Mouse (Mus musculus) neural tube, embryonic 11.5 days (tissue): ENCODE data around the gene Fgf9. TPM values are rescaled to one million over a fixed set of nuclear protein-coding genes. Genes with fewer than 3 reads are reported as not detected.

ENCODE experiments used
- ATAC-seq: fragments of 200-750 bp; cut with Nextera tagmentation; 2 replicates; pipeline ENCODE4 v1.8.0; 2017; ENCODE audit warnings: moderate number of reproducible peaks, mild to moderate bottlenecking, moderate TSS enrichment, moderate library complexity; ENCODE audit not compliant: insufficient read depth, low FRiP score, low TSS enrichment
- DNase-seq: peaks from one replicate; pipeline ENCODE4 v3.0.0-alpha.2; 2015; ENCODE audit warnings: low spot score
- H3K27ac ChIP-seq: fragments of 300-500 bp; sonication (generic); 2 replicates; pipeline ENCODE4 v1.5.1; 2014; ENCODE audit warnings: low read depth, mild to moderate bottlenecking, low read length
- H3K27me3 ChIP-seq: fragments of 300-500 bp; sonication (generic); 2 replicates; pipeline ENCODE4 v1.6.1; 2014; ENCODE audit warnings: mild to moderate bottlenecking, low read length, mixed read lengths; ENCODE audit not compliant: control insufficient read depth, insufficient read depth
- H3K36me3 ChIP-seq: fragments of 300-500 bp; sonication (generic); 2 replicates; pipeline ENCODE4 v1.6.1; 2014; ENCODE audit warnings: mild to moderate bottlenecking, low read length, moderate library complexity, mixed read lengths; ENCODE audit not compliant: control insufficient read depth, insufficient read depth
- H3K4me1 ChIP-seq: fragments of 300-500 bp; sonication (generic); 2 replicates; pipeline ENCODE4 v1.6.1; 2014; ENCODE audit warnings: low read length, mixed read lengths; ENCODE audit not compliant: control insufficient read depth, insufficient read depth
- H3K4me2 ChIP-seq: fragments of 300-500 bp; sonication (generic); 2 replicates; pipeline ENCODE4 v1.6.1; 2014; ENCODE audit warnings: low read depth, mild to moderate bottlenecking, moderate library complexity
- H3K4me3 ChIP-seq: fragments of 300-500 bp; sonication (generic); 2 replicates; pipeline ENCODE4 v1.5.1; 2014; ENCODE audit warnings: low read depth, low read length
- H3K9ac ChIP-seq: fragments of 300-500 bp; sonication (generic); 2 replicates; pipeline ENCODE4 v1.6.1; 2014; ENCODE audit warnings: mild to moderate bottlenecking, low read length
- H3K9me3 ChIP-seq: fragments of 300-500 bp; sonication (generic); 2 replicates; pipeline ENCODE4 v1.6.1; 2016; ENCODE audit warnings: low read length; ENCODE audit not compliant: control insufficient read depth
- WGBS: fragments of 180-500 bp; shearing (Covaris S2); extraction: QIAGEN DNeasy Blood & Tissue Kit; methylation state at CpG from one replicate; pipeline ENCODE4 v1.1.7; 2014; 5-methylcytosine and 5-hydroxymethylcytosine counted together
- polyA plus RNA-seq: library from polyadenylated mRNA; unstranded; fragments of >200 nt; fragmentation: Nextera tagmentation; extraction: Ambion mirVana; gene quantifications from 2 replicates; pipeline ENCODE4 v1.2.1, GENCODE M21; 2014

Fgf9 gene
- polyA plus RNA-seq, 1 experiment from 2014 or later, result 7.3 TPM

- Histone ChIP-seq H3K9me3 (no peaks in the 10 kb centered on the region), H3K9ac (peak overlapping the region; percentile 69), H3K4me1 (peaks cover 15% of the 10 kb centered on the region; the same call in 1 of the 2 replicates), H3K27me3 (peaks cover 43% of the 10 kb centered on the region), H3K27ac (0 out of 2 replicates have a peak overlapping the region, but pooled peaks have one; percentile 4), H3K4me3 (peak overlapping the region; percentile 58), H3K36me3 (no peaks in the 10 kb centered on the region), H3K4me2 (peak overlapping the region; percentile 93)
- ATAC-seq, result peak; percentile 10; the same call in 1 of the 2 replicates
- DNase-seq, result peak; percentile 71
- WGBS, result 1% methylated on average over 31 of the region's 31 CpGs
Observed at GRCm38 (mm10) chr14:58071120-58071641, 834 bp downstream of the Fgf9 start.

- H3K4me1 ChIP-seq, result peaks cover 19% of the 10 kb centered on the region
- ATAC-seq, result peak; percentile 71
Observed at GRCm38 (mm10) chr14:58071830-58072770, 1.8 kb downstream of the Fgf9 start.

GRCm38 (mm10) chr14:58072771-58073501, 2.6 kb downstream of the Fgf9 start:
- H3K4me1 ChIP-seq, result peaks cover 19% of the 10 kb centered on the region
- no peaks in the 10 kb centered on the region for H3K36me3 ChIP-seq
- H3K9ac ChIP-seq, result peak overlapping the region; percentile 18; the same call in 1 of the 2 replicates
- peak overlapping the region; percentile 58 for H3K4me3 ChIP-seq
- H3K9me3 ChIP-seq, result no peaks in the 10 kb centered on the region
- H3K4me2 ChIP-seq, result peak overlapping the region; percentile 93
- under 1% methylated on average over 29 of the region's 29 CpGs for WGBS
- no peak for ATAC-seq
- H3K27ac ChIP-seq, result no peak overlapping the region
- DNase-seq, result peak; percentile 40
- H3K27me3 ChIP-seq, result peaks cover 60% of the 10 kb centered on the region

More at GRCm38 (mm10) chr14:58071830-58072770, 1.8 kb downstream of the Fgf9 start:
- Histone ChIP-seq H3K4me3 (peak overlapping the region; percentile 58), H3K4me2 (peak overlapping the region; percentile 93), H3K36me3 (no peaks in the 10 kb centered on the region), H3K9ac (peak overlapping the region; percentile 69), H3K27me3 (peaks cover 52% of the 10 kb centered on the region), H3K27ac (no peak overlapping the region), H3K9me3 (no peaks in the 10 kb centered on the region)
- under 1% methylated on average over 85 of the region's 85 CpGs for WGBS
- peak; percentile 88 for DNase-seq

GRCm38 (mm10) chr14:58073936-58074335, 3.6 kb downstream of the Fgf9 start:
- H3K4me2 ChIP-seq, result peak overlapping the region; percentile 93
- peaks cover 19% of the 10 kb centered on the region for H3K4me1 ChIP-seq
- H3K9me3 ChIP-seq, result no peaks in the 10 kb centered on the region
- H3K27me3 ChIP-seq, result peaks cover 61% of the 10 kb centered on the region
- no peaks in the 10 kb centered on the region for H3K36me3 ChIP-seq
- under 1% methylated on average over 20 of the region's 20 CpGs for WGBS
- peak overlapping the region; percentile 58 for H3K4me3 ChIP-seq
- H3K27ac ChIP-seq, result no peak overlapping the region
- H3K9ac ChIP-seq, result no peak overlapping the region
- peak; percentile 25 for DNase-seq
- ATAC-seq, result no peak

GRCm38 (mm10) chr14:58074621-58075432, 4.5 kb downstream of the Fgf9 start:
- Histone ChIP-seq H3K9me3 (no peaks in the 10 kb centered on the region), H3K27ac (peak overlapping the region; percentile 44; the same call in 1 of the 2 replicates), H3K4me2 (peak overlapping the region; percentile 93), H3K36me3 (no peaks in the 10 kb centered on the region), H3K4me3 (peak overlapping the region; percentile 58), H3K9ac (peak overlapping the region; percentile 62), H3K27me3 (peaks cover 60% of the 10 kb centered on the region), H3K4me1 (peaks cover 19% of the 10 kb centered on the region)
- peak; percentile 73 for DNase-seq
- 0% methylated on average over 59 of the region's 61 CpGs for WGBS
- peak; percentile 29 for ATAC-seq

GRCm38 (mm10) chr14:58075433-58076029, 5.2 kb downstream of the Fgf9 start:
- Histone ChIP-seq H3K9ac (peak overlapping the region; percentile 62), H3K9me3 (no peaks in the 10 kb centered on the region), H3K27me3 (peaks cover 58% of the 10 kb centered on the region), H3K36me3 (no peaks in the 10 kb centered on the region), H3K27ac (peak overlapping the region; percentile 44; the same call in 1 of the 2 replicates), H3K4me1 (peaks cover 18% of the 10 kb centered on the region), H3K4me3 (peak overlapping the region; percentile 58), H3K4me2 (peak overlapping the region; percentile 93)
- WGBS, result under 1% methylated on average over 29 of the region's 31 CpGs
- DNase-seq (peak; percentile 60), ATAC-seq (peak; percentile 29)

GRCm38 (mm10) chr14:58076030-58076521, 5.7 kb downstream of the Fgf9 start:
- H3K4me1 ChIP-seq, result peaks cover 16% of the 10 kb centered on the region
- H3K4me2 ChIP-seq, result peak overlapping the region; percentile 93
- DNase-seq (peak; percentile 80), ATAC-seq (peak; percentile 62)
- under 1% methylated on average over 39 of the region's 40 CpGs for WGBS
- H3K9ac ChIP-seq, result peak overlapping the region; percentile 62
- no peaks in the 10 kb centered on the region for H3K36me3 ChIP-seq
- H3K27me3 ChIP-seq, result peaks cover 58% of the 10 kb centered on the region
- H3K4me3 ChIP-seq, result peak overlapping the region; percentile 58
- H3K9me3 ChIP-seq, result no peaks in the 10 kb centered on the region
- H3K27ac ChIP-seq, result 0 out of 2 replicates have a peak overlapping the region, but pooled peaks have one; percentile 44
